Mouse (Mus musculus): ENCODE data around the gene Asb7.

DNA sequence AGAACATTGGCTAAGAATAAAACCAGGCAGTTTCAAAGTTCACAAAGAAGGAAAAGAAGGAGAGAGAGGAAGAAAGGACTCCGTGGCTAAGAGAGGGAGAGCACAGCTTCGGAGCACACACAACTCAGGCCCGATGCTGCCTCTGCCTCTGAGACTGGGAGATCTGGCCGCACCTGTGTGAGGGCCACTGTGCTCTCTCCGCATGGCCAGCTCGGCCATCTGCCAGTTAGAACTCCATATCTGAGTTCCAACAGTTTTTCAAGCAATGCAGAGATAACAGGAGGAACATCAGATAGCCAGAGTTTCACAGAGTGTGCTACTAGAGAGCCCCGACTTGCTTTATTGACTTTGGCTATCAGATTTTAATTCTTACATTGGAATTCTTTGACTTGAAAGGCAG lies 5.1 kb upstream of the Asb7 start:
- no peak for TF ChIP-seq POLR2A (IDR thresholded peaks at IDR 0.05; ENCODE audit: borderline replicate concordance, insufficient read depth, low read length)
- TF ChIP-seq CTCF (IDR thresholded peaks at IDR 0.05; ENCODE audit: borderline replicate concordance, insufficient read depth, low read depth, low read length): no peak

Measured in cerebellum, adult 2 months (tissue).